Mouse (Mus musculus) forebrain, embryonic 11.5 days (tissue): ENCODE data around the gene Trio. TPM values are rescaled to one million over a fixed set of nuclear protein-coding genes. Genes with fewer than 3 reads are reported as not detected.
"Not testable (repeated sequence)": the region's sequence is repeated elsewhere in the genome, so short reads cannot be mapped to it uniquely, and the experiment has no call there.

Source experiments
- ATAC-seq: fragments of 200-750 bp; cut with Nextera tagmentation; replicated peaks from 2 replicates; pipeline ENCODE4 v1.8.0; 2017; ENCODE audit warnings: moderate TSS enrichment; ENCODE audit not compliant: low FRiP score
- DNase-seq: peaks from one replicate; pipeline ENCODE4 v3.0.0-alpha.2; 2017; ENCODE audit warnings: low spot score
- H3K27ac ChIP-seq: fragments of 300-500 bp; sonication (generic); 2 replicates; pipeline ENCODE4 v1.5.1; 2014; ENCODE audit warnings: low read depth, low read length
- H3K27me3 ChIP-seq: fragments of 300-500 bp; sonication (generic); 2 replicates; pipeline ENCODE4 v1.6.1; 2014; ENCODE audit warnings: mild to moderate bottlenecking, low read length, mixed read lengths; ENCODE audit not compliant: control insufficient read depth, insufficient read depth
- H3K36me3 ChIP-seq: fragments of 300-500 bp; sonication (generic); 2 replicates; pipeline ENCODE4 v1.6.1; 2014; ENCODE audit warnings: mild to moderate bottlenecking, low read length, moderate library complexity, mixed read lengths; ENCODE audit not compliant: control insufficient read depth, insufficient read depth
- H3K4me1 ChIP-seq: fragments of 300-500 bp; sonication (generic); replicated peaks from 2 replicates; pipeline ENCODE4 v1.6.1; 2014; ENCODE audit warnings: low read length, mixed read lengths; ENCODE audit not compliant: control insufficient read depth, insufficient read depth
- H3K4me2 ChIP-seq: fragments of 300-500 bp; sonication (generic); 2 replicates; pipeline ENCODE4 v1.6.1; 2014; ENCODE audit warnings: low read depth, mild to moderate bottlenecking, low read length, moderate library complexity, mixed read lengths; ENCODE audit not compliant: severe bottlenecking
- H3K4me3 ChIP-seq: fragments of 300-500 bp; sonication (generic); 2 replicates; pipeline ENCODE4 v1.5.1; 2014; ENCODE audit warnings: low read depth, low read length
- H3K9ac ChIP-seq: fragments of 300-500 bp; sonication (generic); 2 replicates; pipeline ENCODE4 v1.6.1; 2014; ENCODE audit warnings: low read length
- H3K9me3 ChIP-seq: fragments of 300-500 bp; sonication (generic); 2 replicates; pipeline ENCODE4 v1.6.1; 2016; ENCODE audit warnings: low read length, mixed read lengths; ENCODE audit not compliant: control insufficient read depth
- WGBS: fragments of 180-500 bp; shearing (Covaris S2); extraction: QIAGEN DNeasy Blood & Tissue Kit; methylation state at CpG from one replicate; pipeline ENCODE4 v1.1.7; 2014; 5-methylcytosine and 5-hydroxymethylcytosine counted together
- polyA plus RNA-seq: library from polyadenylated mRNA; unstranded; fragments of >200 nt; fragmentation: Nextera tagmentation; extraction: Ambion mirVana; gene quantifications from 2 replicates; pipeline ENCODE4 v1.2.1, GENCODE M21; 2014

Trio gene
- polyA plus RNA-seq, 1 experiment from 2014 or later = 41.8 TPM

DNA sequence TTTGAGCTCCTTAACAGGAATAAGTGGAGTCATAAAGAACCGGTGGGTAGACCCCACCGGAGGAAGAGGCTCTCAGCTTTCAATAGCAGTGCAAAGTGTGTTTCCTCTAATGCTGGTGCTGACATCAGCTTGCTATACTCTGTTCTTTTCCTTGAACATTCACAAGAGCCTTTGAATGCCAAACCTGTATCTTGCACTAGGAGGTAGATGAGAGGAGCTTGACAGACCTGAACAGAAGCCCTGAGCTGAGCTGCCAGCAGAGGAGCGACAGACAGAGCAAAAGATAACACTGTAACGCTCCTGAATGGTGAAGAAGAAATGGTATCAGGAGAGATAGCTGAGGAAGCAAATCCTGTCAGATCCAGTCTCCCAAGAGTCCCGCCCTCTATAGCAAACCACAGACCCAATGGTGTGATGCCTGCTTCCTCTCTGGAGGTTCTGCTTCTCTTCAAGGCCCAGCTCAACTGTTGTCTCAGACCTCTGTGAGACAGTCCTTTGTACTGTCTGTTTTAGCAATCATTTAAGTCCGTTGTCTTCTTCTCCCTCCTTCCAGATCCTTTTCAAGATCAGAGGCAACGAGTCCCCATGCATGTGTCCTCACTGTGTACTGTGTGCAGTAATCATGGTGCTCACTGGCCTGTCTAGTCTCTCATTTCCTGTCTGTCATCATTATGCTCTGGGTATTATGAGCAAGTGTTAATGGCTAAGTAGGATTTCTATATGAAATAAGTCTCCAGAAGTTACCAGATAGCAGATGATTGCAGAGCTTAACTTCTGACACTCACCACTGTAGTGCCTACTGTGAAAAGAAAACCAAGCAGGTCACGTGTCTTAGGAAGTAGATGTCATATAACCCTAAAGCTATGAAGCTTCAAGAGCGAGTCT is 300.6 kb downstream of the Trio start:
- H3K4me1 ChIP-seq = no peaks in the 10 kb centered on the region
- WGBS = 87% methylated on average over 9 of the region's 9 CpGs
- no peak for ATAC-seq
- no peak overlapping the region for H3K4me3 ChIP-seq
- no peaks in the 10 kb centered on the region for H3K27me3 ChIP-seq
- no peak for DNase-seq
- no peak overlapping the region for H3K9ac ChIP-seq
- no peaks in the 10 kb centered on the region for H3K36me3 ChIP-seq
- H3K27ac ChIP-seq = no peak overlapping the region
- no peak overlapping the region for H3K4me2 ChIP-seq
- H3K9me3 ChIP-seq = no peaks in the 10 kb centered on the region

DNA sequence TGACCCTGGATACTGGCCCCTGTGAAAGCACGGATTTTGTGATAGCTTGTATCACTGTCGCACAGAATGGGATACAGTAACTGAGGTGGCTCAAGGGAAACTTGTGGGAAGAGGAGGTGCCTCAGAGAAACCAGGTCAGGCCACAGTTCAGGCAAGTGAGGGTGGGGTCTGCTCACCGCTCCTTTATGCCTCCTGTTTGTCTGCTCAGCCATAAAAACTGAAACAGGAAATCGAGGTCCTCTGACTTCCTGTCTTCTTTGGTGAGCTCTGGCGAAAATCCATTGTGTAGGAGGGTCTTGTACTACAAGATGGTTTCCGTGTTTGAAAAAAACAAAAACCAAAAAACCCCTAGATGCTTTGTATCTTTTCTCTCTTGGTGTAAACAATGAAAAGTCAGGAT is 301.4 kb downstream of the Trio start:
- Histone ChIP-seq H3K36me3 (no peaks in the 10 kb centered on the region), H3K9ac (no peak overlapping the region), H3K27ac (no peak overlapping the region), H3K4me1 (no peaks in the 10 kb centered on the region), H3K9me3 (no peaks in the 10 kb centered on the region), H3K4me2 (no peak overlapping the region), H3K27me3 (no peaks in the 10 kb centered on the region), H3K4me3 (no peak overlapping the region)
- WGBS = 78% methylated on average over 6 of the region's 6 CpGs
- DNase-seq (no peak), ATAC-seq (no peak)

GRCm38 (mm10) chr15:27723746-27724145 is 301.9 kb downstream of the Trio start:
- 62% methylated on average over 6 of the region's 6 CpGs for WGBS
- Histone ChIP-seq H3K27ac (no peak overlapping the region), H3K4me1 (no peaks in the 10 kb centered on the region), H3K4me2 (no peak overlapping the region), H3K27me3 (no peaks in the 10 kb centered on the region), H3K4me3 (no peak overlapping the region), H3K9me3 (no peaks in the 10 kb centered on the region), H3K36me3 (no peaks in the 10 kb centered on the region), H3K9ac (no peak overlapping the region)
- no peak for ATAC-seq
- no peak for DNase-seq

GRCm38 (mm10) chr15:27720297-27720696 is 305.4 kb downstream of the Trio start:
- not testable (repeated sequence) for H3K27ac ChIP-seq, H3K4me2 ChIP-seq, H3K36me3 ChIP-seq, H3K9ac ChIP-seq, H3K27me3 ChIP-seq, DNase-seq, H3K9me3 ChIP-seq, H3K4me1 ChIP-seq, ATAC-seq, H3K4me3 ChIP-seq
- WGBS = 90% methylated on average over 8 of the region's 8 CpGs

GRCm38 (mm10) chr15:27718668-27719067 is 307.0 kb downstream of the Trio start:
- Histone ChIP-seq H3K4me2 (no peak overlapping the region), H3K27ac (no peak overlapping the region), H3K4me3 (no peak overlapping the region), H3K27me3 (no peaks in the 10 kb centered on the region), H3K4me1 (no peaks in the 10 kb centered on the region), H3K9ac (no peak overlapping the region), H3K9me3 (no peaks in the 10 kb centered on the region), H3K36me3 (no peaks in the 10 kb centered on the region)
- DNase-seq = no peak
- no peak for ATAC-seq
- WGBS = 86% methylated on average over 7 of the region's 7 CpGs

DNA sequence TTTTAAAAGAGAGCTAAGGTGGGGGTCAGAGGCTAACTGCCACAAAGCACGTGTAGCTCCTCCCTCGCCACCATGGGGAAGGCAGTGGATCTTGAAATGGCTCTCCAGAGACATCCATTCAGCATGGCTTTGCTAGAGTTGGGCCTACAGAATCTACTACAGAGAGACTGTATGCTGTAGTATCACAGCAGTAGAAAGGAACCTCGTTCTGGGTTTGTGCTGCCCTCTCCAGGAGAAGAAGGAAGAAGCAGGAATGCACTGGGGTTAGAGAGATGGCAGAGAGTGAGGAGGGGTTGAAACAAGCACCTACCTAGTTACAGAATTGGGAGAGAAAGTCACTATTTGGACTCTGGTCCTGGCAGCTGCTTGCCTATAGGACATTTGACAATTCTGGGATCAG is 310.3 kb downstream of the Trio start:
- Histone ChIP-seq H3K27me3 (no peaks in the 10 kb centered on the region), H3K9ac (no peak overlapping the region), H3K4me2 (no peak overlapping the region), H3K36me3 (no peaks in the 10 kb centered on the region), H3K4me1 (no peaks in the 10 kb centered on the region), H3K9me3 (no peaks in the 10 kb centered on the region), H3K27ac (no peak overlapping the region), H3K4me3 (no peak overlapping the region)
- ATAC-seq (no peak), DNase-seq (no peak)
- 33% methylated on average over 3 of the region's 3 CpGs for WGBS

DNA sequence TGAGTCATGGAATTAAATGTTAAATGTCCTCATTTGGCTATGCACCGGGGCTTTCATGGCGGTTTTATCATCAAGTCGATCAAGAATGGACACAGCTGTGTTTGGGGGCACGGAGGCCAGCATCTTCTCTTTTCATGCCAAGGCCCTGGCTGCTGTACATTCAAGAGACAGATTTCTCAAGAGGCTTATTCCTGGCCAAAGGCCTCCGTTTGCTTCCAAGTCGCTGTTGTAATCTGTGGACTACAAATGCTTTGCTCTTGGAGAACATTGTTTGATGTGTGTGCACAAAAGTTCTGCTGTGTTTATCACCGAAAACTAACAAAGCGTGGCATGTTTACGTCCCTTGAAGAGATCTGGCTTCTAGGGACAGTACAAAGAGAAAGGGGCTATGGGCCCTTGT is 314.9 kb downstream of the Trio start:
- no peaks in the 10 kb centered on the region for H3K9me3 ChIP-seq
- H3K4me1 ChIP-seq = no peaks in the 10 kb centered on the region
- H3K9ac ChIP-seq = no peak overlapping the region
- no peak overlapping the region for H3K27ac ChIP-seq
- no peaks in the 10 kb centered on the region for H3K27me3 ChIP-seq
- ATAC-seq = no peak
- no peaks in the 10 kb centered on the region for H3K36me3 ChIP-seq
- DNase-seq = no peak
- no peak overlapping the region for H3K4me2 ChIP-seq
- H3K4me3 ChIP-seq = no peak overlapping the region
- WGBS = 90% methylated on average over 9 of the region's 9 CpGs

GRCm38 (mm10) chr15:27708968-27709612 is 316.6 kb downstream of the Trio start:
- WGBS = 93% methylated on average over 7 of the region's 7 CpGs
- no peak overlapping the region for H3K27ac ChIP-seq
- no peak for DNase-seq

More at GRCm38 (mm10) chr15:27708968-27709612, 316.6 kb downstream of the Trio start:
- Histone ChIP-seq H3K9me3 (no peaks in the 10 kb centered on the region), H3K4me1 (no peaks in the 10 kb centered on the region), H3K9ac (no peak overlapping the region), H3K4me3 (no peak overlapping the region), H3K36me3 (no peaks in the 10 kb centered on the region), H3K4me2 (no peak overlapping the region), H3K27me3 (no peaks in the 10 kb centered on the region)
- ATAC-seq = no peak
